Mouse (Mus musculus) intestine, embryonic 16.5 days (tissue): Measurements from ENCODE around the gene Anks1. TPM values are rescaled to one million over a fixed set of nuclear protein-coding genes. Genes with fewer than 3 reads are reported as not detected.

Experiments used
- ATAC-seq: fragments of 200-750 bp; cut with Nextera tagmentation; 2 replicates; pipeline ENCODE4 v1.8.0; 2017; ENCODE audit warnings: moderate TSS enrichment, moderate library complexity
- H3K27ac ChIP-seq: fragments of 300-500 bp; sonication (generic); 2 replicates; pipeline ENCODE4 v1.5.1; 2014; ENCODE audit warnings: mild to moderate bottlenecking, low read length
- H3K27me3 ChIP-seq: fragments of 300-500 bp; sonication (generic); replicated peaks from 2 replicates; pipeline ENCODE4 v1.6.1; 2014; ENCODE audit warnings: low read length, control low read depth, mixed read lengths; ENCODE audit not compliant: control insufficient read depth, insufficient read depth
- H3K36me3 ChIP-seq: fragments of 300-500 bp; sonication (generic); 2 replicates; pipeline ENCODE4 v1.6.1; 2014; ENCODE audit warnings: low read length, control low read depth; ENCODE audit not compliant: control insufficient read depth, insufficient read depth
- H3K4me1 ChIP-seq: fragments of 300-500 bp; sonication (generic); 2 replicates; pipeline ENCODE4 v1.6.1; 2014; ENCODE audit warnings: low read length, control low read depth, mixed read lengths; ENCODE audit not compliant: control insufficient read depth, insufficient read depth
- H3K4me2 ChIP-seq: fragments of 300-500 bp; sonication (generic); 2 replicates; pipeline ENCODE4 v1.6.1; 2014; ENCODE audit warnings: low read depth, low read length, control low read depth
- H3K4me3 ChIP-seq: fragments of 300-500 bp; sonication (generic); 2 replicates; pipeline ENCODE4 v1.5.1; 2014; ENCODE audit warnings: mild to moderate bottlenecking, low read length
- H3K9ac ChIP-seq: fragments of 300-500 bp; sonication (generic); 2 replicates; pipeline ENCODE4 v1.6.1; 2014; ENCODE audit warnings: low read depth, low read length
- H3K9me3 ChIP-seq: fragments of 300-500 bp; sonication (generic); 2 replicates; pipeline ENCODE4 v1.6.1; 2016; ENCODE audit warnings: low read length, control low read depth; ENCODE audit not compliant: control insufficient read depth
- WGBS: fragments of 180-500 bp; shearing (Covaris S2); extraction: QIAGEN DNeasy Blood & Tissue Kit; methylation state at CpG from one replicate; pipeline ENCODE4 v1.1.7; 2014; 5-methylcytosine and 5-hydroxymethylcytosine counted together
- polyA plus RNA-seq: library from polyadenylated mRNA; unstranded; fragments of >200 nt; fragmentation: Nextera tagmentation; extraction: Ambion mirVana; gene quantifications from 2 replicates; pipeline ENCODE4 v1.2.1, GENCODE M21; 2015

The Anks1 gene
- polyA plus RNA-seq, 1 experiment from 2014 or later = 10.0 TPM

- Histone ChIP-seq H3K27me3 (no peaks in the 10 kb centered on the region), H3K27ac (no peak overlapping the region), H3K9me3 (no peaks in the 10 kb centered on the region), H3K4me1 (no peaks in the 10 kb centered on the region), H3K4me3 (no peak overlapping the region), H3K4me2 (no peak overlapping the region), H3K36me3 (no peaks in the 10 kb centered on the region), H3K9ac (no peak overlapping the region)
- no peak for ATAC-seq
- 94% methylated on average over 5 of the region's 6 CpGs for WGBS
Observed at GRCm38 (mm10) chr17:28088718-28089117, 179.6 kb downstream of the Anks1 start.

DNA sequence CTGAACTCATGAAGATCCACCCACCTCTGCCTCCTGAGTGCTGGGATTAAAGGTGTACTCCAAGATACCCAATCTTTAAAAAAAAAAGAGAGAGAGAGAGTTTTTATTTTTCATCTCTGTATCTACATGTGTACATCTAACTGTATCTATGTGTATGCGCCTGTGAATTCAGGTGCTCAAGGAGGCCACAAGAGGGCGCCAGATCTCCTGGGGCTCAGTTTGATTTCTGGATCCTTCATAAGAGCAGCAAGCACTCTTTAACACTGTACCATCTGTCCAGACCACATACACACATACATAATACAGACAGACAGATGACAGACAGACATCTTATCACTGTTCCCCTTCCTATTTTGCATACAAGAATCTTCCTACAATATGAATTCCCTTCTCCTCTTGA lies 183.2 kb downstream of the Anks1 start:
- ATAC-seq = no peak
- H3K27me3 ChIP-seq = no peaks in the 10 kb centered on the region
- 0 out of 2 replicates have a peak, but pooled peaks cover 3% of the 10 kb centered on the region for H3K9me3 ChIP-seq
- H3K4me3 ChIP-seq = no peak overlapping the region
- no peaks in the 10 kb centered on the region for H3K36me3 ChIP-seq
- H3K9ac ChIP-seq = no peak overlapping the region
- 95% methylated on average over 2 of the region's 2 CpGs for WGBS
- H3K4me1 ChIP-seq = no peaks in the 10 kb centered on the region
- H3K4me2 ChIP-seq = no peak overlapping the region
- no peak overlapping the region for H3K27ac ChIP-seq

GRCm38 (mm10) chr17:28093837-28094236 lies 184.7 kb downstream of the Anks1 start:
- WGBS = 82% methylated on average over 3 of the region's 3 CpGs
- H3K27ac ChIP-seq = no peak overlapping the region

GRCm38 (mm10) chr17:28096418-28096817 lies 187.3 kb downstream of the Anks1 start:
- H3K9ac ChIP-seq = no peak overlapping the region
- no peak for ATAC-seq
- no peak overlapping the region for H3K4me2 ChIP-seq
- no peaks in the 10 kb centered on the region for H3K27me3 ChIP-seq
- 0 out of 2 replicates have a peak, but pooled peaks cover 3% of the 10 kb centered on the region for H3K9me3 ChIP-seq
- H3K27ac ChIP-seq = no peak overlapping the region
- no peak overlapping the region for H3K4me3 ChIP-seq
- 77% methylated on average over 10 of the region's 10 CpGs for WGBS
- H3K4me1 ChIP-seq = no peaks in the 10 kb centered on the region
- H3K36me3 ChIP-seq = no peaks in the 10 kb centered on the region

More at GRCm38 (mm10) chr17:28093837-28094236, 184.7 kb downstream of the Anks1 start:
- Histone ChIP-seq H3K36me3 (no peaks in the 10 kb centered on the region), H3K4me2 (no peak overlapping the region), H3K27me3 (no peaks in the 10 kb centered on the region), H3K4me1 (no peaks in the 10 kb centered on the region), H3K4me3 (no peak overlapping the region), H3K9ac (no peak overlapping the region), H3K9me3 (0 out of 2 replicates have a peak, but pooled peaks cover 3% of the 10 kb centered on the region)
- no peak for ATAC-seq

GRCm38 (mm10) chr17:28097308-28097707 lies 188.2 kb downstream of the Anks1 start:
- no peaks in the 10 kb centered on the region for H3K36me3 ChIP-seq
- 0 out of 2 replicates have a peak, but pooled peaks cover 3% of the 10 kb centered on the region for H3K9me3 ChIP-seq
- no peaks in the 10 kb centered on the region for H3K27me3 ChIP-seq
- no peak overlapping the region for H3K4me2 ChIP-seq
- H3K4me3 ChIP-seq = no peak overlapping the region
- no peak overlapping the region for H3K27ac ChIP-seq
- H3K4me1 ChIP-seq = peaks cover 4% of the 10 kb centered on the region; the same call in 1 of the 2 replicates
- 80% methylated on average over 13 of the region's 13 CpGs for WGBS
- no peak for ATAC-seq
- H3K9ac ChIP-seq = no peak overlapping the region

DNA sequence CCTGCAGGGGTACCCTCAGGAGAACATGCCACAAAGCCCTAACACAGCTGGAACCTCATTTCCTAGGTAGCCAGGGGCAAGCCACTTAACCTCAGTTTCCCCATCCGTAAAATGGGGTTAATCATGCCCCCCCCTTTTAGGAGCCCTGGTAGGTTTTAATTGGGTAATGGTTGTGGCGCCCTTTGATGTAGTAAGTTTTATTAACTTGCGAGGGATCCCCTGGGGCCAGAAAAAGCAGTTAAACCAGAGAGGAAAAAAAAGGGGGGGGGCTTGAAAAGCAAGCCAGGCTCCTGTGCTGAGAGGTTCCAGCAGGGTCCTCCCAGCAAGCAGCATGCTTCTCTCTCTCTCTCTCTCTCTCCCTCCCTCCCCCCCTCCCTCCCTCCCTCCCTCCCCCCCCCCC lies 190.0 kb downstream of the Anks1 start:
- Histone ChIP-seq H3K36me3 (no peaks in the 10 kb centered on the region), H3K27ac (no peak overlapping the region), H3K4me1 (peaks cover 4% of the 10 kb centered on the region; the same call in 1 of the 2 replicates), H3K4me2 (no peak overlapping the region), H3K27me3 (no peaks in the 10 kb centered on the region), H3K9ac (no peak overlapping the region), H3K4me3 (no peak overlapping the region), H3K9me3 (no peaks in the 10 kb centered on the region)
- no peak for ATAC-seq
- WGBS = 56% methylated on average over 3 of the region's 3 CpGs

GRCm38 (mm10) chr17:28100669-28101068 lies 191.6 kb downstream of the Anks1 start:
- 100% methylated on average over 1 of the region's 1 CpGs for WGBS
- H3K4me3 ChIP-seq = no peak overlapping the region
- H3K9me3 ChIP-seq = no peaks in the 10 kb centered on the region
- no peak overlapping the region for H3K27ac ChIP-seq
- peaks cover 4% of the 10 kb centered on the region; the same call in 1 of the 2 replicates for H3K4me1 ChIP-seq
- no peaks in the 10 kb centered on the region for H3K36me3 ChIP-seq
- H3K4me2 ChIP-seq = no peak overlapping the region
- no peak overlapping the region for H3K9ac ChIP-seq
- no peaks in the 10 kb centered on the region for H3K27me3 ChIP-seq
- no peak for ATAC-seq

DNA sequence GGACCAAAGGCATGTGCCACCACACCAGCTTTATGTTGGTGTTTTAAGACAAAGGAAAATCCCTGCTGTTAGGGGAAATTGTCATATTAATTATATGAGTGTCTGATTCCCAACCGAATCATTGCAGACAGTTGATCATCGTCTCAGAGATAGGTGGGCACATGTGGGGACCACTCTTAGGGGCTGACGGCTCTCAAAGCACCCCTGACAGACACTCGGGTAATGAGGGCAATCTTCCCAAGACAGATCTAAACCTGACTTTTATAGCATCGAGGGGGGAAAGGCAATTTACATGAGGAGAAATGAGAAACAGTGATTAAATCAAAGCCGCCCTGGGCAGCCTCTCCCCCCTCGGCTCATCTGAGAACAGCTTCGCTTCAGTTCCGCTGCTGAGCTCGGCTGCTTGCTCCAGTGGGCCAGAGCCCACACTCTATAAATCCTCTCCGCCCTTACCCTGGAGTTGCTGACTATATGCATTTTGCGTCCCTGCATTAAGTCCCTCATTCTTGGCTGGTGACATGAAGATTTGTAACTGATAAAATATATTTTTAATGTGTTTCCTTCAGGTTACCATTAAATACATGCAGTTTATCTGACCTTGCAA lies 192.3 kb downstream of the Anks1 start:
- no peak overlapping the region for H3K4me2 ChIP-seq
- H3K27ac ChIP-seq = no peak overlapping the region
- H3K9me3 ChIP-seq = no peaks in the 10 kb centered on the region
- H3K4me3 ChIP-seq = no peak overlapping the region
- no peaks in the 10 kb centered on the region for H3K36me3 ChIP-seq
- WGBS = 34% methylated on average over 12 of the region's 12 CpGs
- H3K9ac ChIP-seq = no peak overlapping the region
- no peaks in the 10 kb centered on the region for H3K27me3 ChIP-seq
- peaks cover 4% of the 10 kb centered on the region; the same call in 1 of the 2 replicates for H3K4me1 ChIP-seq
- no peak for ATAC-seq

DNA sequence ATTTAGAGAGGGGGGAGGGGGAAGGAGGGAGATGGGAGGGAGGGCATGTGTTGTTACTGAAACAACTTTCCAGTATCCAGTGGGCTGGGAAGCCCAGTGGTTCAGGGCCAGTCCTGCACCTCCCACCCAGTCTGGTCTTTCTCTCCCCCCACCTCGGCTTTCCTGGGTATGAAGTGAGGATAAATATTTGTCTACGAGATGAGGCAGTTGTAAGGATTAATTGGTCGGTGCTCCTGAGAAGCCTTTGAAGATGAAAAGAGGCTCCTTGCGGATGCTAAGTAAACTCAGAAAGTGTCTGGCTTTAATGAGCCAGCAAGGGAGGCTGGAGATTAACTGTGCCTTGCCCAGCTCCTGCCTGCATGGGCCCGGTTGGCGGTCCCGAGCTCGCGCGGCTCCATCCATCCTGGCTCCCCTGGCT lies 192.8 kb downstream of the Anks1 start:
- WGBS = 24% methylated on average over 10 of the region's 10 CpGs
- Histone ChIP-seq H3K9me3 (no peaks in the 10 kb centered on the region), H3K4me1 (peaks cover 4% of the 10 kb centered on the region; the same call in 1 of the 2 replicates), H3K9ac (no peak overlapping the region), H3K27ac (no peak overlapping the region), H3K4me3 (no peak overlapping the region), H3K27me3 (no peaks in the 10 kb centered on the region), H3K36me3 (no peaks in the 10 kb centered on the region), H3K4me2 (no peak overlapping the region)
- ATAC-seq = no peak

- Histone ChIP-seq H3K4me1 (peaks cover 4% of the 10 kb centered on the region; the same call in 1 of the 2 replicates), H3K27ac (no peak overlapping the region), H3K9ac (no peak overlapping the region), H3K27me3 (no peaks in the 10 kb centered on the region), H3K9me3 (no peaks in the 10 kb centered on the region), H3K4me3 (no peak overlapping the region), H3K4me2 (no peak overlapping the region), H3K36me3 (no peaks in the 10 kb centered on the region)
- 70% methylated on average over 6 of the region's 6 CpGs for WGBS
- no peak for ATAC-seq
Observed at GRCm38 (mm10) chr17:28104416-28104815, 195.3 kb downstream of the Anks1 start.
